Mouse (Mus musculus): ENCODE results near the gene Fam166b.

Fam166b gene

DNA sequence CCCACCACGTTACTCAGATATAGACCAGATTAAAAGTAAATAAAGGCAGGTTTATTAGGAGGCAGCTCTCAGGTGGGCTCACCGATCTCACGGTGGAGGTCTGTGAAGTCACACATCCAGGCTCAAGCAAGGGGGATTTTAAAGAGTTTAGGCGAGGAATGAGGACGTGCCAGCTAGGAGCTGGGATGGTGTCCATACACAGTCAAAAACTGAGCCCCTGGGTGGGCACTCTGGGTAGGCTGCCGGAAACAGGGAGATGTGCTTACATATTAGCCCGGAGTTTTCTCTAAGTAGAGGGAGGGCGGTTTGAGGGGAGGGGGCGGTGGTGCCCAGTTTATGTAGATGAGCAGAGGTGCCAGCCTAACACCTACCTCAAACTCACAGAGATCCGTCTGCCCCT is 48.0 kb downstream of the Fam166b start:
- DNase-seq (ENCODE audit: low spot score in 2 of 2), result no peak

DNA sequence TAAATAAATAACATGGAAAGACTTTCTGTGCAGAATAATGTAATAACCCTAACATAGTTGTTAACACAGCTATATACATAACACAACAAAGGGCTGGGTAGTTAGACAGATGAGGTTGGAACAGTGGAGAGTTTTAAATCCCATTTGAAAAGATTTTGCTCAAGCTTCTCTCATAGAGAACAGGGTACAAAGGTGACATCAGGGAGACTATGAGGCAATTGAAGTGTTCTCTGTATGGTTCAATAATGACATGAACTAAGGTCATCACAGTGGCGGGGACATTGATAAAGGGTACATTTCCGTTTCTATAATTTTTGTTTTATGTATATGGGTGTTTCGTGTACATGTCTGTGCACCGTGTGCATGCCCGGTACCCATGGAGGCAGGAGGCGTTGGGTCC is 49.3 kb downstream of the Fam166b start:
- no peak for DNase-seq (ENCODE audit: low spot score in 2 of 2)
